Mouse (Mus musculus): ENCODE results near the gene Basp1. TPM values are rescaled to one million over a fixed set of nuclear protein-coding genes. Genes with fewer than 3 reads are reported as not detected.

Basp1 gene
- total RNA-seq, 1 experiment from 2014 or later = 10.4 TPM

DNA sequence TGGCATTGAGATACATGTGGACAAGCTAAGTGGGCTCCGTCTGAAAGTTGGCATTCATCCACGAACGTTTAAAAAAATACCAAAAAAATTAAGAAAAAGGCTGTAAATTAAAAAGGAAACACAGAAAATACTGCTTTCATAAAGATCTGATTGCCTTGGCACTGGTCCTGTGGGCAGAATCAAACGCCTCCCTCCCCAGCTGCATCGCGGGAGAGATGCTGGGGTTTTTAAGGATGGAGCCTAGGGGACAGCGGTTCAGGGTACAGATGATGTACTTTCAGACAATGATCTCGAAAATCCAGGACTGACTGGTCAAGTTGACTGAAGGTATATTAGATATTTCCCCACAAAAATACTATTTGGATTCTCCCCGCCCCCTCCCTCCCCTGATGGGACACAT lies 49.9 kb downstream of the Basp1 start:
- DNase-seq = no peak

DNA sequence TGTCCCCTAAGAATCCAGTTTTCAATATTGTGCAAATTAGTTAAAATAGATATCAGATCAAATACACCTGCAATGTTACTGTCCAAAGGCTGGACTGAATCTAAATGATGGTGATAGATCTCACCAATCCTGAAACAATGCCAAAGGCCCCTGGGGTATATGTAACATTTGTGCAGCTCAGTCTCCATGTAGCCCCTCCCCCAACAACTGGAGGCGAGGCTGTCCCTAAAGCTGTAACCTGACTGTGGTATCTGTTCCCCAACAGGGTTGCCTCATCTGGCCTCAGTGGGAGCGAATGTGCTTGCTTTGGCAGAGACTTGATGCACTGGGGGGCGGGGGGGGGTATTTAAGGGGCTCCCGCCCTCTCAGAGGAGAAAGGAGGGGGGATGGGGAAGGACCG lies 52.7 kb downstream of the Basp1 start:
- DNase-seq = no peak

DNA sequence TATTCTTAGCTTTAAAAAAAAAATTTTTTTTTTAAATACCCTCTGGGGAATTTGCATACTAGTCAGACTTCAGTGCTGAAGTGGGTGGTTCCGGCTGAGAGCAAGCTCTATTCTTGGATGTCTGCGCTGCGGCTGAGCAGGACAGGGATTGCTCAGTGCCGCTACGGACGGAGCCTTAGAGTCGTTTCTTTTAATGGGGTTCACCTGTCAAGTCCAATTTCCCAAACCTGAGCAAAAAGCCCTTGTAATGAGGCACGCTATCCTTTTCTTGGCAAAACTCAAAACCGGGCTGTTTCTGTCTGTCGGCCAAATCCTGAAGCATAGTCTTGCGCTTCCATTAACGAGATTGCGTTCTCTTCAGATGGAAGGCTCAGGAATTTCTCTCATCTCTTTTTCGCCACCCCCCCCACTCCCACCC lies 54.9 kb downstream of the Basp1 start:
- no peak for DNase-seq

DNA sequence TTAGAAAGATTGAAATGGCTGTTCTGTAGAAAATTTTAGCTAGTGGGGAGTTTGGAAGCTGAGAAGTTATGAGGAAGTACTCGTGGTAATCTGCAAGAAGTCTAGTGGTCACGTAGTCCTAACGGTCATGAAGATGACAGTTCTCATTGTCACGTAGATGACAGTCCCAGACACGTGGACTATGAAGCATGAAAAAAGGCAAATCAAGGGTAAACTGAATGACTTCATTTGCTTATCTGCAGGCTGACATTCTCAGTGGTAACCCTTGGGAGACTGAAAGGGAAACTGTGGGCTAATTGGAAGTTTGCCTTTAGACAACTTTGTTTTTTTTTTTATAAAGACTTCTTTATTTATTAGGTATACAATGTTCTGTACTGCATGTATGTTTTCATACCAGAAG lies 58.2 kb downstream of the Basp1 start:
- DNase-seq = no peak

DNA sequence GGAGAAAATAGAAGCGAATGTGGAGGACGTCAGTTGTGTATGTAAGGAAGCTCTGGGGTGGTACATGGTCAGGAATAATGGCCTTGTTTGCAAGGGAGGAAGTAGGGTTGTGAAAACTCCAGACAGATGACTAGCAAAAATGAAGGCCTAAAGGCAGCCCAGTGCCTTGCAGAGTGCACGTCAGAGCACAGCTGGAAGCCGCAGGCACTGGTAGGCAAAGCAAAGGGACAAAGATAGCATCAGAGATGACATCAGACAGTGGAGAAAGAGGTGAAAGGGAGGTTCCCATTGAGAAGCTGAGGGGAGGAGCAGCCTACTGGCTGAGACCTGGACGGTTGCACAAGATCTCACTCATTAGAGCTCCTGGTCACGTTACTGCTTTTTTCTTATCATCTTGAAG lies 58.8 kb downstream of the Basp1 start:
- no peak for DNase-seq

DNA sequence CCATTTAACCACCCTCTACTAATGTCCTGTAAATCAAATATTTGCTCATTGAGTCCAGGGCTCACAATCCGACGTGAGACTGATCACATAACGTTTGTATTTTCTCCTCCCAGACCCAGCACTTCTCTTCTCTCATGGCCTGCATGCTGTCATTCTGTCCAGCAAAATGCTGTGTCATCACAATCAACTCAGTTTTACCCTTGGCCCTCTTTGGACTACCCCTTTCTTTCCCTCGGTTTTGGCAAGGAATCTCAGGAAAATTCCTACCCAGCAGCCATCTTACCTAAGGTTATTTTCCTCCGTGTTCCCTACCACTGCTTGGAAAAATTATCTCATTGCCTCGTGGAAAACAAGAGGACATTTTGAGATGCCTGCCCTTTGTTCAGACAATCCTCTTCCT lies 60.1 kb downstream of the Basp1 start:
- no peak for DNase-seq

DNA sequence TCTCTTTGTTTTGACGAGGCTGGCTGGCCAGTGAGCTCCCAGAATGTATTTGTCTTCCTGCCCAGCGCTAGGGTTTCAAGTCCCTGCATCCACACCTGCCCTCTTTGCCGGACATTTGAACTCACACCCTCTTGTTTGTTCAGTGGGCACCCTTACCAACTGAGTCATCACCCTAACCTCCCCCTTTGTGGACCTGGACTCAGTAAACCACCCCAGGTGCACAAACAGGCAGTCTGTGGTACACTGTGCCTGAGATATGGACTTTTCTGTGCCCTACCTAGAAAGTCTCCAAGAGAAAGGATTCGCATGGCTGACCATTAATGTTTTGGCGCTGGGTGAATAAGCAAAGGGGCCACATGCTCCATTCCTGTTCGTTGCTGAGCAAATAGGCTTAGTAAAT lies 70.3 kb downstream of the Basp1 start:
- no peak for DNase-seq

DNA sequence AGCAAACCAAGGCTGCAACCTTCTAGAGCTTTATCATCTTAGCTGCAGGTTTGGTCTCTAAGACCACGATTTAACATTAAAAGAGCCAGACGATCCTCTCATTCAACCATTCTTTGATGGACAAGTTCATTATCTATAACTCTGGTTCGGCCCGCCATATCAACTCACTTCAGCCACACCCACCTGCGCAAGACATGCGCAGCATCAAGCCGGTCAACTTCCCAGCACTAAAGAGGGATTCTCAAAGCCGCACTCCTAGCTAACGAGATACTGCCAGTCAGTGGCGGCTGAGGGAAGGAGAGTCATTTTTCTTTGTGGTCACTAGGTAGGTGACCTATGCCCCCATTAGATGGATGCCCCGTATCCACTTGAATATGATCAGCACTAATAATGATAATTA lies 78.3 kb downstream of the Basp1 start:
- no peak for DNase-seq

DNA sequence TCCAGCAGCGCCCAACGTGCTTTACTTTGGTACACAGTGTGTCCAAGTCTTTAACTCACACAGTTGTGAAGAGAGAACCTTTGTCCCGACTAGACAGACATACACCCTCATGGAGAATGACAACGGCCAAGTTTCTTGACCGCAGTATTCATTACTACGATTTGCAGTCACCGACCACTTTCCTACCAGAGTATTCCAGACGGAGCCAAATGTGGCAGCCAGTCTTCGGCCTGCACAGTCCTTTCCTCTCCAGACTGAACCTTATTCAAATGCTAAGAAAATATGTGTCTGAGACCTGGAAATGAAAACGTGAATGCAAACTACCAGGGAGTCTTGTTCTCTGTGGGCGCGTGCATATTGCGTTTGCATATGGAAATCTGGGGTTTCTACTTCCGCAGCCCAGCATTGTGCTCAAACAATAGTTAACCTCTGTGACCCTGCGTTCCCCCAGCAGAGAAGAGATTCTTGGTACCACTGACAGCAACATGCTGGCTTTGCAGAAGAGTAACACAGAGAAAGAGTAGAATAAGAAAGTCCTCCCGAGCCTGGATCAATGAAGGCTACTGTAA lies 81.6 kb downstream of the Basp1 start:
- no peak for DNase-seq

DNA sequence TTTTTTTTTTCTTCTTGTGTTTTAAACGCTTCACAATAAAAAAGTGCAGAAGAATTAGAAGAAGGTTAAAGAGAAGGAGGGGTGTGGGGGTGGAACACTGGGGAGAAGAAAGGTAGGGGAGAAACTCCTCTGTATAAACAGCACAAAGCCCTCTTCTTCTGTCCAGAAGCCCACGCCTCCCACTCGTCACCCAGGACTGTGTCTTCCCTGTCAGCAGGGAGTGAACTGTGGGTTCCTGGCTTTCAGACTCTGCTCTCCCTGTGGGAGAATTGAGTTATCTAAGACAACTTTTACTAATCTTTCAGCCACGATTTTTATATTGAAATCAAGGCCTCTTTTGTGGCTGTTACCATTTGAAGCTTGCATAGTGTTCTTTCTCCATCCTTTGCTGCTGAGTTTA lies 82.6 kb downstream of the Basp1 start:
- no peak for DNase-seq

DNA sequence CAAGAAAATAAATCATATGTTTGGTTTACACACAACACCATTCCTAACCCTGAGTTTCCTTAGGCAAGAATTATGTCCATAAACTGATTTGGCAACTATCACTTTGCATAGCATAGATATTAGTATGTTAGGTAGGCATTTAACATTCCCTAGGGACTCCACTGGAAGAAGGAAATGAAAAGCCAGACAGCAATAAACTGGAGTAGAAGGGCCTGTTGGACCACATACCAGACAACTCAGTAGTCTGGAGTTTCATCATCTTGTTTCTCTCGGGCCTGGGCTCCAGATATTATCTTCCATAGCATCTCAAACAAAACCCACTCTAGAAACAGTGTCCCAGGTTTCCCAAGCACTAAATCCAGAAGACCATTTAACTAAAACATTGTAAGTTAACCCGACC lies 91.0 kb downstream of the Basp1 start:
- DNase-seq = no peak

DNA sequence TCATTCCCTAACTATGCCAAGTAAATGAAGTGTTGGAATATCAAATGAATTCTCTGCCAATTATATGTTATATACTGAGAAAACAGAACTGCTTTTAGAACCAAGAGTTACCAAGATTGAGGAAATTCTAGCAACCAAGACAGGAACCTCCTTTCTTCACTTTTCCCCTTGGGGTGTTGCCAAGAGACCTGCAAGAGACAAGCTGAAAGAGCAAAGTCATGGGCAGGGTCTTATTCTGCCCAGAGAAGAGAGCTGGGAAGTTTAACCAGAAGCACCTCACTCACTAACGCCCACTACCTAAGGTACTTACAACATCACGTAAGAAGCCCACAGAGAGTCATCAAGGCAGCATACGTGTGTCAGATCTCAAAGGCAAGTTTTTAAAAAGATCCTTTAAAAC lies 91.5 kb downstream of the Basp1 start:
- no peak for DNase-seq

DNA sequence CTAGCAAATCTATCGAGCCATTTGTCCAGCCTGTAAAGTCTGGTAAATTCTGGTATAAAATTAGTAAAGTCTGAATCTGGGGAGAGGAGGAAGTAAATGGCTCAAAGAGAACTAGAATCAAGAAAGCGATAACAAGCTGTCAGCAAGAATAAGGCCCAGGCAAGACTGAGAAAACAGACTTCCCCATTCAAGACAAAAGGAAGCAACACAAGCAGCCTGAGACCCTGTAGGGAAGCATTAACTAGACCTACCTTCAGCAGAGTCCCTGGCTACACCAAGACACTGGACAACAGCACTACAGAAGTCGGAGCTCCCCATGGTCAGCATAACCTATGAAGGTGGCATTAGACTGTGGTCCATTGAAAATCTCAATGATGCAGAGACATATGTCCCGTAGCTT lies 91.9 kb downstream of the Basp1 start:
- no peak for DNase-seq

DNA sequence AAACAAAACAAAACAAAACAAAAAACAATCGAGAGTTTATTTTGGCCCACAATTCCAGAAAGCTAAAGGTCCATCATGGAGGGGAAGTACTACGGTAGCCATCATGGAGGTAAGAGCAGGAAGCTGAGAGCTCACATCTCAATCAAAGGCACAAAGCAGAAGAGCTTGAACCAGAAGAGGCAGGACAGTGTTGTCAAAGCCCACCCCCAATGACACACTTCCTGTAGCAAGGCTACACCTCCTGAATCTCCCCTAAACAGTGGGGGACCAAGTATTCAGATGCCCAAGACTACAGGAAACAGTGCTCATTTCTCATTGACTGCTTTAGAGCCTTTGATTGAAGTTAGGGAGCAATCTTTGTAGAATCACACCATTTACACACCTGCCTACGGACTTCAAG lies 99.1 kb downstream of the Basp1 start:
- no peak for DNase-seq

Other genes with a start within 250 kb of the Basp1 start
- gene Myo10, start 208.8 kb upstream of the Basp1 start, total RNA-seq (2021) = 99.6 and 103 TPM in 2 replicates